Mouse (Mus musculus) MEL (cell line): ENCODE measurements around the gene Sema6c. TPM values are rescaled to one million over a fixed set of nuclear protein-coding genes. Genes with fewer than 3 reads are reported as not detected.

ENCODE experiments used
- DNase-seq: peaks from one replicate; pipeline ENCODE4 v3.0.0; 2011; ENCODE audit warnings: low read depth, low spot score
- H3K27ac ChIP-seq: 2 replicates; pipeline ENCODE4 v1.5.1; 2012; ENCODE audit warnings: low read depth, mild to moderate bottlenecking, control low read depth, low read length, moderate library complexity; ENCODE audit not compliant: control insufficient read depth
- H3K27me3 ChIP-seq, 2 experiments: fragments of 150-350 bp in 1 of 2; sonication (generic) in 1 of 2; 2 replicates each; pipeline ENCODE4 v1.6.1; 2012; ENCODE audit warnings: low read length in 2 of 2, mild to moderate bottlenecking in 2 of 2, improper control_type of control experiment in 1 of 2, moderate library complexity in 1 of 2; ENCODE audit not compliant: insufficient read depth in 2 of 2, control insufficient read depth in 1 of 2
- H3K36me3 ChIP-seq, 2 experiments: 2 replicates each; pipeline ENCODE4 v1.6.1; 2012 to 2014; ENCODE audit warnings: low read length in 2 of 2, improper control_type of control experiment in 1 of 2, inconsistent platforms in 1 of 2, mild to moderate bottlenecking in 1 of 2; ENCODE audit not compliant: insufficient read depth in 2 of 2, control insufficient read depth in 1 of 2
- H3K4me1 ChIP-seq, 2 experiments: fragments of 150-350 bp in 1 of 2; sonication (generic) in 1 of 2; 2 replicates each; pipeline ENCODE4 v1.6.1; 2012; ENCODE audit warnings: low read length in 2 of 2, improper control_type of control experiment in 1 of 2, mild to moderate bottlenecking in 1 of 2; ENCODE audit not compliant: insufficient read depth in 2 of 2, control insufficient read depth in 1 of 2
- H3K4me3 ChIP-seq, 2 experiments: fragments of 150-350 bp in 1 of 2; sonication (generic) in 1 of 2; 2 replicates each; pipeline ENCODE4 v1.5.1; 2012; ENCODE audit warnings: low read depth in 2 of 2, low read length in 2 of 2, mild to moderate bottlenecking in 2 of 2, moderate library complexity in 2 of 2, control low read depth in 1 of 2, improper control_type of control experiment in 1 of 2; ENCODE audit not compliant: control insufficient read depth in 1 of 2, insufficient read depth in 1 of 2
- H3K79me2 ChIP-seq: 2 replicates; pipeline ENCODE4 v1.6.1; 2012; ENCODE audit warnings: mild to moderate bottlenecking, low read length, moderate library complexity; ENCODE audit not compliant: control insufficient read depth, poor library complexity, insufficient read depth
- H3K9ac ChIP-seq: 2 replicates; pipeline ENCODE4 v1.6.1; 2012; ENCODE audit warnings: low read depth, mild to moderate bottlenecking, control low read depth, low read length, moderate library complexity; ENCODE audit not compliant: control insufficient read depth, poor library complexity, severe bottlenecking
- H3K9me3 ChIP-seq: fragments of 150-350 bp; sonication (generic); replicated peaks from 2 replicates; pipeline ENCODE4 v1.6.1; 2012; ENCODE audit warnings: mild to moderate bottlenecking, low read length, improper control_type of control experiment, moderate library complexity; ENCODE audit not compliant: insufficient read depth
- CTCF ChIP-seq, 3 experiments: IDR thresholded peaks in 2 of 3; conservative IDR thresholded peaks in 1 of 3; 2 replicates each; pipeline ENCODE4 v1.5.1; 2011 to 2012; ENCODE audit warnings: low read length in 3 of 3, low read depth in 2 of 3, mild to moderate bottlenecking in 2 of 3, improper control_type of control experiment in 1 of 3, inconsistent platforms in 1 of 3, mixed read lengths in 1 of 3, moderate library complexity in 1 of 3; ENCODE audit not compliant: control insufficient read depth in 1 of 3, insufficient read depth in 1 of 3, poor library complexity in 1 of 3, severe bottlenecking in 1 of 3
- ELF1 ChIP-seq: IDR thresholded peaks from 2 replicates; pipeline ENCODE4 v1.6.1; 2014; ENCODE audit warnings: low read depth, mild to moderate bottlenecking, inconsistent platforms, low read length, improper control_type of control experiment, moderate library complexity
- JUND ChIP-seq: IDR thresholded peaks from 2 replicates; pipeline ENCODE4 v1.6.1; 2011; ENCODE audit warnings: low read depth, mild to moderate bottlenecking, improper control_type of control experiment, low read length
- MAFK ChIP-seq: IDR thresholded peaks from 2 replicates; pipeline ENCODE4 v1.6.1; 2011; ENCODE audit warnings: low read depth, mild to moderate bottlenecking, low read length, improper control_type of control experiment, borderline replicate concordance
- MAX ChIP-seq: IDR thresholded peaks from 2 replicates; pipeline ENCODE4 v1.6.1; 2011; ENCODE audit warnings: low read length, improper control_type of control experiment
- MAZ ChIP-seq: IDR thresholded peaks from 2 replicates; pipeline ENCODE4 v1.6.1; 2012; ENCODE audit warnings: low read depth, mild to moderate bottlenecking, inconsistent platforms, low read length, improper control_type of control experiment
- NELFE ChIP-seq: IDR thresholded peaks from 2 replicates; pipeline ENCODE4 v1.6.1; 2011; ENCODE audit warnings: low read depth, low read length, improper control_type of control experiment
- NRF1 ChIP-seq: IDR thresholded peaks from 2 replicates; pipeline ENCODE4 v1.6.1; 2014; ENCODE audit warnings: low read depth, mild to moderate bottlenecking, inconsistent platforms, low read length, improper control_type of control experiment, moderate library complexity; ENCODE audit not compliant: poor library complexity, insufficient read depth, severe bottlenecking
- POLR2A ChIP-seq, 2 experiments: IDR thresholded peaks; 2 replicates each; pipeline ENCODE4 v1.6.1; 2011 to 2012; ENCODE audit warnings: low read length in 2 of 2, mild to moderate bottlenecking in 2 of 2, control low read depth in 1 of 2, improper control_type of control experiment in 1 of 2, low read depth in 1 of 2, moderate library complexity in 1 of 2; ENCODE audit not compliant: control insufficient read depth in 1 of 2, insufficient read depth in 1 of 2, poor library complexity in 1 of 2
- POLR2AphosphoS2 ChIP-seq: IDR thresholded peaks from 2 replicates; pipeline ENCODE4 v1.6.1; 2011; ENCODE audit warnings: low read length, improper control_type of control experiment
- SMC3 ChIP-seq: IDR thresholded peaks from 2 replicates; pipeline ENCODE4 v1.6.1; 2011; ENCODE audit warnings: low read depth, low read length, improper control_type of control experiment
- TAL1 ChIP-seq: IDR thresholded peaks from 2 replicates; pipeline ENCODE4 v1.6.1; 2012; ENCODE audit warnings: mild to moderate bottlenecking, inconsistent platforms, low read length, moderate library complexity, mixed read lengths
- USF1 ChIP-seq: IDR thresholded peaks from 2 replicates; pipeline ENCODE4 v1.6.1; 2014; ENCODE audit warnings: low read depth, mild to moderate bottlenecking, inconsistent platforms, low read length, improper control_type of control experiment, moderate library complexity
- USF2 ChIP-seq, 2 experiments: IDR thresholded peaks; 2 replicates each; pipeline ENCODE4 v1.6.1; 2011 to 2012; ENCODE audit warnings: improper control_type of control experiment in 2 of 2, low read length in 2 of 2, borderline replicate concordance in 1 of 2, inconsistent platforms in 1 of 2, low read depth in 1 of 2, mild to moderate bottlenecking in 1 of 2; ENCODE audit not compliant: insufficient read depth in 1 of 2
- ZKSCAN1 ChIP-seq: IDR thresholded peaks from 2 replicates; pipeline ENCODE4 v1.6.1; 2012; ENCODE audit warnings: low read depth, mild to moderate bottlenecking, inconsistent platforms, low read length, improper control_type of control experiment, moderate library complexity
- ZMIZ1 ChIP-seq: IDR thresholded peaks from 2 replicates; pipeline ENCODE4 v1.6.1; 2012; ENCODE audit warnings: low read depth, mild to moderate bottlenecking, inconsistent platforms, low read length, improper control_type of control experiment, moderate library complexity
- polyA plus RNA-seq, 2 experiments: library from polyadenylated mRNA; stranded (reverse) in 1 of 2; unstranded in 1 of 2; fragments of >175 nt in 1 of 2; fragments of >200 nt in 1 of 2; gene quantifications; 2 replicates each; pipeline versions ENCODE4 v1.2.1 to v1.2.4; 2012; ENCODE audit warnings: low replicate concordance in 2 of 2, low read depth in 1 of 2; ENCODE audit not compliant: insufficient read length in 2 of 2, insufficient read depth in 1 of 2, missing spikeins in 1 of 2
- total RNA-seq: library from RNA; depleted of rRNA; stranded (reverse); fragments of 300-350 nt; gene quantifications from 2 replicates; pipeline ENCODE4 v1.2.3, GENCODE M21; 2012

Sema6c gene
- total and polyA plus RNA-seq, 3 experiments = 0.35 to 3.2 TPM; not detected in 1

DNA sequence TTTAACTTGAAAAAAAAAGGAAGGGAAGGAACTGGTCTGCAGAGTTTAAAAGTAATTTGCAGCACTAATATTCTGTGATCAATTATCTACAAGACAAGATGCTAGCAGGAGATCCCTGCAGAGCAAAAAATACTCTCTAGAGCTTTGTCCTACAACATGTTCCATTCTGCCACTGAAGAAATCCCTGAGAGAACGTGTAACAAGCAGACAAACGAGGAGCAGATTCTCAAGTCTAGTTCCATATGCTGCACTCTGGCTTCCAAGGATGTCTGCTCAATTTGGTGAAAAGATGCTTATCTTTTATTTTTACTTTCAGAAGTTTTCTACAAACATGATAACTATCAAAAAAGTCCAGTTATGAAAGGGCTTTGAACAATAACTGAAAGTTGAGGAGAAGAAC is 40.3 kb downstream of the Sema6c start:
- Histone ChIP-seq H3K9ac (no peak overlapping the region), H3K36me3 (peaks cover 0 to 95% of the 10 kb centered on the region in 2 experiments; a peak in 2 of 4 replicates), H3K27ac (no peak overlapping the region), H3K4me3 (no peak overlapping the region), H3K4me1 (no peaks in the 10 kb centered on the region), H3K27me3 (no peaks in the 10 kb centered on the region), H3K79me2 (no peaks in the 10 kb centered on the region), H3K9me3 (no peaks in the 10 kb centered on the region)
- no peak for DNase-seq
- TF ChIP-seq MAX = no peak
- no peak for TF ChIP-seq NRF1
- no peak for TF ChIP-seq POLR2AphosphoS2
- no peak for TF ChIP-seq NELFE

GRCm38 (mm10) chr3:95203880-95204279 is 43.6 kb downstream of the Sema6c start:
- Histone ChIP-seq H3K4me3 (no peak overlapping the region), H3K27me3 (no peaks in the 10 kb centered on the region), H3K79me2 (0 out of 2 replicates have a peak, but pooled peaks cover 2% of the 10 kb centered on the region), H3K9me3 (no peaks in the 10 kb centered on the region), H3K9ac (no peak overlapping the region), H3K4me1 (no peaks in the 10 kb centered on the region), H3K36me3 (peaks cover 0 to 87% of the 10 kb centered on the region in 2 experiments; a peak in 2 of 4 replicates), H3K27ac (no peak overlapping the region)
- TF ChIP-seq USF2 (IDR thresholded peaks at IDR 0.05; ENCODE audit: borderline replicate concordance in 1 of 2, insufficient read depth in 1 of 2, low read depth in 1 of 2, low read length in 2 of 2) (no peak), ZKSCAN1 (no peak), CTCF (IDR thresholded peaks at IDR 0.05 in 2 of 3, conservative IDR thresholded peaks at IDR 0.05 in 1 of 3; ENCODE audit: control insufficient read depth in 1 of 3, insufficient read depth in 1 of 3, low read depth in 2 of 3, low read length in 3 of 3, poor library complexity in 1 of 3, severe bottlenecking in 1 of 3) (no peak), ZMIZ1 (no peak), SMC3 (no peak), MAZ (no peak), JUND (no peak), ELF1 (no peak), USF1 (no peak)
- DNase-seq = no peak

- peaks cover 0 to 63% of the 10 kb centered on the region in 2 experiments; a peak in 2 of 4 replicates for H3K36me3 ChIP-seq
Measured at GRCm38 (mm10) chr3:95208286-95208685, 48.0 kb downstream of the Sema6c start.

More at GRCm38 (mm10) chr3:95208286-95208685, 48.0 kb downstream of the Sema6c start:
- Histone ChIP-seq H3K79me2 (peaks cover 11% of the 10 kb centered on the region), H3K9me3 (no peaks in the 10 kb centered on the region), H3K4me1 (no peaks in the 10 kb centered on the region), H3K27ac (no peak overlapping the region), H3K27me3 (no peaks in the 10 kb centered on the region), H3K4me3 (no peak overlapping the region), H3K9ac (no peak overlapping the region)
- DNase-seq = no peak
- no peak for TF ChIP-seq TAL1
- no peak for TF ChIP-seq USF1
- TF ChIP-seq MAFK = no peak
- TF ChIP-seq POLR2A (IDR thresholded peaks at IDR 0.05; ENCODE audit: control insufficient read depth in 1 of 2, insufficient read depth in 1 of 2, low read depth in 1 of 2, low read length in 2 of 2, poor library complexity in 1 of 2) = 0 out of 4 replicates have a peak, but pooled peaks of 1 of the 2 experiments have one; percentile 13
- TF ChIP-seq NELFE = no peak
- TF ChIP-seq USF2 (IDR thresholded peaks at IDR 0.05; ENCODE audit: borderline replicate concordance in 1 of 2, insufficient read depth in 1 of 2, low read depth in 1 of 2, low read length in 2 of 2) = no peak
